Mouse (Mus musculus) gastrocnemius, adult 2 months (tissue): ENCODE results near the gene Amer3. TPM values are rescaled to one million over a fixed set of nuclear protein-coding genes. Genes with fewer than 3 reads are reported as not detected.
A peak's percentile ranks its signal among the peaks of the same experiment; 100 is the strongest.
"Not testable (repeated sequence)": the region's sequence is repeated elsewhere in the genome, so short reads cannot be mapped to it uniquely, and the experiment has no call there.

Source experiments
- DNase-seq: peaks from one replicate; pipeline ENCODE4 v3.0.0; 2022
- H3K27ac ChIP-seq: fragments of 200-600 bp; 2 replicates; pipeline ENCODE4 v1.8.1; 2022; ENCODE audit warnings: mild to moderate bottlenecking
- H3K4me3 ChIP-seq: fragments of 200-600 bp; 2 replicates; pipeline ENCODE4 v1.8.1; 2022; ENCODE audit warnings: mild to moderate bottlenecking, moderate library complexity
- CTCF ChIP-seq: fragments of 200-600 bp; IDR thresholded peaks from 2 replicates; pipeline ENCODE4 v1.8.1; 2022; ENCODE audit warnings: antibody characterized with exemption, mild to moderate bottlenecking, moderate library complexity
- intact Hi-C: fragments of 180-260 bp; cut with DNase I; formaldehyde crosslinking; loops from one replicate; pipeline ENCODE4 v1.15.1; 2025
- long read RNA-seq, 2 experiments: library from polyadenylated mRNA; stranded (forward); transcript quantifications; one replicate each; pipeline ENCODE4 v2.0.0; 2021
- total RNA-seq, 2 experiments: library from RNA; stranded (reverse); gene quantifications; 2 replicates each; pipeline ENCODE4 v1.2.3; 2021

Gene Amer3
- not detected for total RNA-seq
- long read RNA-seq, experiment 1: 0 reads
- long read RNA-seq, experiment 2: 0 reads

DNA sequence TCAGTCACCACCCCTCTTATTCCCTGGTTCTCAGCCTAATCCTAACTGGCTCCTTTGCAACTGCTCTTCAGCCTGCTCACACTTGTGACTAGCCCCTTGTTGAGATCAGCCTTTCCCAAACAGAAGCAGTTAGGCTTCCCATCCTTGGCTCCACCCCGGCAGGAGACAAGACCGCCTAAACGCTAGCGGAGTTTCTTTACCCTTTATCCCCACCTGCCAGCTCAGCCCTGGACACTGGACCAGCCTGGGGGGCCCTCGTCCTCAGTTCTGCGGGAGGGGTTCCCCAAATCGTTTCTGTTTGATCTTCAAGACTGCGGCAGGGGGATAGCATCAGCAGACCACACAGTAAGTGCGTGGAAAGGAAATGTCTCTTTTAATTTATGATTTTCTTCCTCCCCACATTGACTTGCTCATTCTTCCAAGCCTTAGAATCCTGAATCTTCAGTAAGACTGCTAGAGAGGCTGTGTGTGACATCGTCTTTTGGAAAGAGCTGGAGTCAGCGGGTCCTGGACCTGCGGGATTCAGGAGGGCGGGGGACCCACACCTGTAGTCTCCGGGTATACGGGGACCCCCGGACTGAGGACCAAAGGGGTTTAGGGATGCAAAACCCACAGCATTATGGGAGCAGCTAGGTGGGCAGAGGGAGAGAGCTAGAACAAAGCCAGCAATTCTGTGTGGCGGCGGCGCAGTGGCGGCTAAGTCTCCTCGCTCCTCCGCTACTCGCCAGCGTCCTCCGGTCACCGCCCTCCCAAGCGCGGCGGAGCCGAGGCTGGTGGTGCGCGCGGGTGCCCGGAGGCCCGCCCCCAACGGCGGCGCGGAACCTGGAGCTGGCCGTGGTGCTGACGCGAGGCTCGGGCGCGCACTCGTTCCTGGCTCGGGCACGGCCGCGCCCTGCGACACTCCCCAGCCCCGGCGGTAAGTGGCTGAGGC, at the start of gene Amer3:
Gene Amer3, plus strand, starts transcription at position 807 of the 931 bp plus-strand sequence.
- H3K4me3 ChIP-seq: peak within 1 kb of the TSS; percentile 23
- DNase-seq: peak; percentile 61
- TF ChIP-seq CTCF: no peak
- H3K27ac ChIP-seq: no peak within 1 kb of the TSS
- intact Hi-C loops: no loop called here

DNA sequence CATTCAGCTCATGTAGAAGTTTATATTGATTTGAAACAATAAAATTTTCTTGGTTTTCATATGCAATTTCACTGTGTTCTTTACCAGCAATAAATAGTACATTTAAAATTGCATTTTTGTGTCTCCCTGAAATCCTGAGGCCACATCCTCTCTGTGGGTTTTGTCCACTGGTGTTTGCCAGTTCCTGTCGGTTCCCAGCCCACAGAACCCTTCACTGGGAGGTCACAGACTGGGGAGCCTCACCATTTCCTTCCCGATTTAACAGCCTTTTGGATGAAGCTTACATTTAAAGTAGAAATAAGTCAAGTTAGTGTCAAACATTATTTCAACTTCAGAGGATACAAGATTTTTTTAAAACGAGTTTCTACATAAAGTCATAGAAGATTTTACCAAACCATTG, 44.9 kb upstream of the Amer3 start:
- DNase-seq, intact Hi-C loops, H3K4me3 ChIP-seq, H3K27ac ChIP-seq: not testable (repeated sequence)

DNA sequence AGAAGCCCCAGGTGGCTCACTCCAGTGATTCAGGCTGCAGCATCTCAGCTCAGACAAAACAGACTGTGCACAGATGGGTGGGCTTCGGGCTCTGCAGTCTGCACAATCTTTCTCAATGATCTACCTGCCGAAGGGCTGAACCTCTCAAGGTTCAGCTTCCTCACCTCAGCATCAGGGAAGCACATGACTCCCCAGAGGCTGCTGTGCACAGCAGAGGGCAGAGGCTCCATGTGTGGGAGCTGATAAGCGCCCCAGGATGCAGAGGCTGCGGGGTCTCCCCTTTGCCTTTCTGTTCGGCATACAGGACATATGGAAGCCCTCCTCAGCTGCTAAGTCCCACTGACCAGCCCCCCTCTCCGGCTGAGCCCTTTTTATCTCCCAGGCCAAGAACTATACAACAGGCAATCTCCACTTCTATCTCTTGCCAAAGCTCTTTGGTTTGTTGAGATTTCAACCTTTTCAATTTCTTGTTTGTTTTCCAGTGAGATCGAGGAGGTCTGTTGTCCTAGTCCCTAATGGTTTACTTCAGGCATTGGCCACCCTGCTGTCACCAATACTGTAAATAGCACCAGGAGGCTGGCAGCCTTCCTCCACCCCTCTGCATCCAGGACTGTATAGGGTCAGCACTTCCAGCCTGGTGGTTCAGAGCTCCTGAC, 44.3 kb upstream of the Amer3 start, which contains the start of gene Cfc1:
Gene Cfc1, plus strand, starts transcription at position 606 of the 656 bp plus-strand sequence.
- intact Hi-C loops, H3K27ac ChIP-seq, DNase-seq, H3K4me3 ChIP-seq: not testable (repeated sequence)

DNA sequence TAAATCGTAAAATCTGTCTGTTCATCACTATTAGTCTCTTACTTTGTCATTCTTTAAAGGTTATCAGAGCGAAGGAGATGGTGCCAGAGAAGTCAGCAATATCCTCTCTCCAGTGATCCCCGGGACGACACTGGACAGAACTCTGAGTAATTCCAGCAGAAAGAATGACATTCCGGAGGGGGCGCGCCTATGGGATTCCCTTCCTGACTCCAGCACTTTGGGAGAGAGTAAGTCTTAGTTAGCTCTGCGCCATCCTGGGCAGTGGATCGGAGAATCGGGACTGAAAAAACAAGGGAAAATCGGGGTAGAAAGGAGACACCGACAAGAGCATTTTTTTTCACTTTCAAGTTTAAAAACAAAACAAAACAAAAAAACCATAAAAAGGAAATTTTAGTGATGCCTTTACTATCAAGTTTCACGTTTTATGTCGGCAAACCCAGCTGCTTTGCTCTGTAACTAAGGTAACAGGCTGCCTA, 43.1 kb upstream of the Amer3 start:
- no peak for DNase-seq
- Histone ChIP-seq H3K4me3 (no peak overlapping the region), H3K27ac (no peak overlapping the region)
- intact Hi-C loops: no loop called here
- no peak for TF ChIP-seq CTCF

DNA sequence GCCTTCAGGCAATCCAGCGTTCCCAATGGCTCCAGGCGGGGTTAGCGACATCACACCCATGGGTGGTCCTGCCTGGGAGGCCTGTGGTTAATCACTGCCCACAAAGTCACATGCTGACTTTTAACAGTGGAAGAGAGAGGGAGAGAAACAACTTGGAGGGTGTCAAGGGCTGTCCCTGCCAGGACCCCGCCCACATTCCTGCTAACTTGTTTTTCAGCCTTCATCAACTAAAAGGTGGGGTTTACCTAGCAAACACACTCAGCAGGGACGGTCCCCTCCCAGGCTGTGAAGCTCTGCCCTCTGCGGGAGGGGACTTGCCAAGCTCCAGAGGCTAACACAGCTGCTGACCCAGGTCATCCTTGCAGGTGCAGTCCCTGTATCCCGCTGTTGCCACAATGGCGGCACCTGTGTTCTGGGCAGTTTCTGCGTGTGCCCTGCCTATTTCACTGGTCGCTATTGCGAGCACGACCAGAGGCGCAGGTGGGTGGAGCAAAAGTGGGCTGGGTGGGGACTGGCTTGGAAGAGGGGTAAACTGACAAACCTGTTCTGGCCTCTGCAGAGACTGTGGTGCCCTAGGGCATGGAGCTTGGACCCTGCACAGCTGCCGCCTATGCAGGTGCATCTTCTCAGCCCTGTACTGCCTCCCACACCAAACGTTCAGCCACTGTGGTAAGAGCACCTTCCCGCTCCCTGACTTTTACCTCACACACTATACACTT, 42.5 kb upstream of the Amer3 start:
- no peak for TF ChIP-seq CTCF
- intact Hi-C loops: no loop called here
- DNase-seq: no peak
- Histone ChIP-seq H3K27ac (no peak overlapping the region), H3K4me3 (no peak overlapping the region)

DNA sequence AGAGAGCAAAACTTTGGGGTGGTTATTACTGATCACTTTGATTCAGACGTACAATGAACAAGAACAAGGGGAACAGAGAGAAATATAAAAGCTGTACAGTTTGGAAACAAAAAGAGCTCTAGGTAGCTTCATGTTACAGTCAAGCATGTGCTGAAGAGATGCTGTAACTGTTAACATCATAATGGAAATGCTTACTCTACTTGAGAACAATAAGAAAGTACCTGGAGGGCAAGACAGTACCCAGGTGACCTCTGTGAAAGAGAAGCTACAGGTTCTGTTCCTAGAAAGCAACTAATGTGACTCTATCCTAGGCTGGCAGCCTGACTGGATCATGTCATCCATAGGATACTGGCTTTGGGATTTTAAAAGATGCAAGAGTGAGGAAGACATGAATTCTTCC, 32.4 kb upstream of the Amer3 start:
- no peak for TF ChIP-seq CTCF
- DNase-seq: no peak
- Histone ChIP-seq H3K4me3 (no peak overlapping the region), H3K27ac (no peak overlapping the region)
- intact Hi-C loops: no loop called here

DNA sequence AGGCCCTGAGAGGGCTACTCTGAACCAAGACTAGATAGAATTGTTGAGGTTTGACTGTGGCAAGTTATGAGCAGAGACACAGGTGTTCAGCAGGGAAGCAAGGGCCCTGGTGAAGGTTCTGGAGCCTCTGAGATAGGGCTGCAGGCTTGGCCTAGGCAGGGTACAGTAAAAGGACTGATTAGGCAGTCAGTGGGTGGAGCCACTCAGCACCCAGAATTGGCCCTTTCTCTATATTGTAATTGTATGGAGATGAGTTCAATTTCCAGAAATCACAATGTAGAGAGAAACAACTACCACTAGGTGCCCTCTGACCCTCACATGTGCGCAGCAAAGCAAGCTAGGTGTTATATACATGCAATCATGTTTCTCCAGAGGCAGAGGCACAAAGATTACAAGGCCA, 25.8 kb upstream of the Amer3 start:
- H3K27ac ChIP-seq: no peak overlapping the region
- no peak overlapping the region for H3K4me3 ChIP-seq
- intact Hi-C loops: no loop called here
- no peak for DNase-seq
- no peak for TF ChIP-seq CTCF

DNA sequence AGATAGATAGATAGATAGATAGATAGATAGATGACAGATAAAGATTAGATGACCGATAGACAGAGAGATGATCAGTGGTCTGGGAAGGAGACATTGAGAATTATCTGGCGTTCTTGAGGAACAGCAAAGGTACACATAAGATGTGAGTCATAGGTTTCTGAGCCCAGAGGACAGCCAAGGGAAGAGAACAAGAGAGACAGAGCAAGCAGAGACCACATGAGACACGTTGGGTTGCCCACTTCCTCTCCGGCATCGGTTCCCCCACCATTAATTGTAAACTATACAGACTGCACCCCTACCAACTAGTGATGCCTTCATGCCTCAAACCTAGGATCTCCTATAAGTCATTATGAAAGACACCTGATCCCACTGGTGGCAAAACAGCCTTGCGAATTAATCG, 25.2 kb upstream of the Amer3 start:
- H3K27ac ChIP-seq: no peak overlapping the region
- no peak for DNase-seq
- H3K4me3 ChIP-seq: no peak overlapping the region
- intact Hi-C loops: no loop called here
- TF ChIP-seq CTCF: no peak

DNA sequence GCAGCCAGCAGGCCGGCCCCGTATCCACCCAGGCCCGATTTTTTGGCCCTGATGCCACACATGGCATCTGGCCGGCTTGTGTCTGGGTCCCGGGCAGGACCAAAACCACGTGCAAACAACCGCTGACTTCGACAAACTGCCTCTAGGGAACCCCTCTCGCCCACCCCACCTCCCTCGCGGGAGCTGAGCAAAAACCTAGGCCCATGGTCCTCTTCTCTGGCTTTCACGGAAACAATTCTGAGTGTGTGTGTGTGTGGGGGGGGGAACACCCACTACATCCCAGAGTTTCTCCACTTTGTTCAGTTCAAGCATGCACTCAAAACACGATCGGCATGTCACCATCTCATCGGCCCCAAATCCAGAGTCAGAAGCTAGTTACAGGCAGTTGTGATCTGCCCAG, 18.6 kb upstream of the Amer3 start, which contains the start of gene Prss40:
Gene Prss40, minus strand, starts transcription at position 101 of the 400 bp plus-strand sequence.
- DNase-seq: no peak
- Histone ChIP-seq H3K27ac (no peak within 1 kb of the TSS), H3K4me3 (no peak within 1 kb of the TSS)
- intact Hi-C loops: no loop called here
- TF ChIP-seq CTCF: no peak

DNA sequence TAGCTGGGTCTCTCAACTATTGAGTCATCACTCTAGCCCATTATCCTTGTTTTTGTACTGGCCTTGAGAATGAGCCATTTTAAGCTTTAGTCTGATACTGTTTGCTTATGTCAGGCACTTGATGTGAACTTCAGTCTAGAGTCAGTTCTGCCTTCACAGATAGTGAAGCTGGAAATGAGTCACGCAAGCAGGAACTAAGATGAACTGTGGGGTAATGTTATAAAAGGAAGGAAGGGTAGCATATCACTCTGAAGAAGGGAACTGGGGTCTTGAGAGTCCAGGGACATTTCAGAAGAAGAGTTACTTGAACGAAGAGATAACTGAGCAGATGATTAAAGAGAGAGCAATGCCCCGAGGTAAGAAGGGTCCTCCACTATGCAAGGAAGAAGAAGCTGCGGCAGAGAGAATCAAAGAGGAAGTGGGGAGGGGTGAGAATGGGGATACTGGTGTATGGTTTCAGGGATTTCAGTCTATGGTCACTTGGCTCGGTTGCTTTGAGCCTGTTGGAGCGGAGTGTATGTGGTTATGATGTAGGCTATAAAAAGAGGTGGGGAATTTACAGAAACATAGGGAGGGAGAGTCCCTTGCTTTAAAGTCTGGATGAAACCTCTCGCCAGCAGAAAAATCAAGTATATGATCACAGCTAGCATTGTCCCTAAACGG, 14.9 kb upstream of the Amer3 start:
- intact Hi-C loops: no loop called here
- Histone ChIP-seq H3K4me3 (no peak overlapping the region), H3K27ac (no peak overlapping the region)
- no peak for TF ChIP-seq CTCF
- DNase-seq: no peak

DNA sequence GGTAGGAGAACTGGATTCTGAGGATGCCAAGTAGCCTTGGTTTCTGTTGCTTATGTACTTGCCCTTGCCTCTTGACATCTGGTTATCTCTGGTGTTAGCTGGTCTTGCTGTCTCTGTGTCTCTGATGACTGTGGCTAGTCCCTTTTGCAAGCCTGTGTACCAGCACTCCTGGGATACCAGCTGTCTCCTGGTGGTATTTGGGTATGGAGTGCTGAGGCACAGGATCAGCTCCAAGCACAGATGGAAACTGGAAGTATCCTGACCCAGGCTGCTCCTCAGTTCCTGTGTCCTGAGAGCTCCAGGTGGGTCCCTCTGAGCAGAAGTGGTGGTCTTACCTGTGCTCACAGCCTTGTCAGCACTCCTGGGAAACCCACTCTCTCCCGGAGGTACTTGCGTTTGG, 11.3 kb upstream of the Amer3 start:
- DNase-seq: no peak
- H3K4me3 ChIP-seq: no peak overlapping the region
- intact Hi-C loops: no loop called here
- no peak overlapping the region for H3K27ac ChIP-seq
- TF ChIP-seq CTCF: no peak

DNA sequence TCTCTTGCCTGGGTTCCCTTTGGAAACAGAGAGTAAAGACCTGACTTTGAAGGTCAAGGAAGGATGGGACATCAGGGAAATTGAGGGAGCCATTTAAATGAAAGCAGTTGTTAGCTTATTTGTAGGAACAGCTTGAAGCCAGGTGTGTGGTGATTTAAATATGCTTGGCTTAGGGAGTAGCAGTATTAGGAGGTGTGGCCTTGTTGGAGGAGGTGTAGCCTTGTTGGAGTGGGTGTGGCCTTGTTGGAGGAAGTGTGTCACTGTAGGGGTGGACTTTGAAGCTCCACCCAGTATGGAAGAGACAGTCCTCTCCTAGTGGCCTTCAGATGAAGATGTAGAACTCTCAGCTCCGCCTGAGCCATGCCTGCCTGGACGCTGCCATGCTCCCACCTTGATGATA, 9.6 kb upstream of the Amer3 start:
- no peak for TF ChIP-seq CTCF
- no peak for DNase-seq
- intact Hi-C loops: no loop called here
- no peak overlapping the region for H3K27ac ChIP-seq
- H3K4me3 ChIP-seq: no peak overlapping the region
